Mouse (Mus musculus) liver, postnatal 0 days (tissue): ENCODE measurements around the gene Thsd7b. TPM values are rescaled to one million over a fixed set of nuclear protein-coding genes. Genes with fewer than 3 reads are reported as not detected.

Experiments used
- ATAC-seq: fragments of 200-750 bp; cut with Nextera tagmentation; 2 replicates; pipeline ENCODE4 v1.8.0; 2017; ENCODE audit warnings: mild to moderate bottlenecking, moderate library complexity
- DNase-seq: peaks from one replicate; pipeline ENCODE4 v3.0.0-alpha.2; 2016
- H3K27ac ChIP-seq: fragments of 300-500 bp; sonication (generic); 2 replicates; pipeline ENCODE4 v1.5.1; 2014; ENCODE audit warnings: antibody characterized with exemption, moderate library complexity, mild to moderate bottlenecking, low read depth
- H3K27me3 ChIP-seq: fragments of 300-500 bp; sonication (generic); 2 replicates; pipeline ENCODE4 v1.6.1; 2014; ENCODE audit warnings: low read length, control low read depth, mixed read lengths; ENCODE audit not compliant: insufficient read depth
- H3K36me3 ChIP-seq: fragments of 300-500 bp; sonication (generic); replicated peaks from 2 replicates; pipeline ENCODE4 v1.6.1; 2014; ENCODE audit warnings: mild to moderate bottlenecking, control low read depth, low read length, moderate library complexity, mixed read lengths; ENCODE audit not compliant: insufficient read depth
- H3K4me1 ChIP-seq: fragments of 300-500 bp; sonication (generic); 2 replicates; pipeline ENCODE4 v1.6.1; 2014; ENCODE audit warnings: antibody characterized with exemption, mild to moderate bottlenecking, control low read depth; ENCODE audit not compliant: insufficient read depth
- H3K4me2 ChIP-seq: fragments of 300-500 bp; sonication (generic); 2 replicates; pipeline ENCODE4 v1.6.1; 2014; ENCODE audit warnings: low read depth, mild to moderate bottlenecking, low read length, moderate library complexity, mixed read lengths
- H3K4me3 ChIP-seq: fragments of 300-500 bp; sonication (generic); 2 replicates; pipeline ENCODE4 v1.5.1; 2014; ENCODE audit warnings: low read depth, low read length
- H3K9ac ChIP-seq: fragments of 300-500 bp; sonication (generic); replicated peaks from 2 replicates; pipeline ENCODE4 v1.6.1; 2014; ENCODE audit warnings: mild to moderate bottlenecking, moderate library complexity
- H3K9me3 ChIP-seq: fragments of 300-500 bp; sonication (generic); 2 replicates; pipeline ENCODE4 v1.6.1; 2016; ENCODE audit warnings: mild to moderate bottlenecking, control low read depth, low read length, mixed read lengths
- CTCF ChIP-seq: sonication (generic); IDR thresholded peaks from 2 replicates; pipeline ENCODE4 v1.5.1; 2016; ENCODE audit warnings: antibody characterized with exemption, low read depth
- EP300 ChIP-seq: IDR thresholded peaks from 2 replicates; pipeline ENCODE4 v1.6.1; 2016; ENCODE audit warnings: antibody characterized with exemption, low read depth, mild to moderate bottlenecking
- WGBS: fragments of 180-500 bp; shearing (Covaris S2); extraction: QIAGEN DNeasy Blood & Tissue Kit; methylation state at CpG from one replicate; pipeline ENCODE4 v1.1.7; 2014; ENCODE audit not compliant: insufficient replicate concordance; 5-methylcytosine and 5-hydroxymethylcytosine counted together
- polyA plus RNA-seq: library from polyadenylated mRNA; unstranded; fragments of >200 nt; fragmentation: Nextera tagmentation; extraction: Ambion mirVana; gene quantifications from 2 replicates; pipeline ENCODE4 v1.2.1, GENCODE M21; 2015

Gene Thsd7b
- polyA plus RNA-seq, 1 experiment from 2014 or later = 0.09 TPM

DNA sequence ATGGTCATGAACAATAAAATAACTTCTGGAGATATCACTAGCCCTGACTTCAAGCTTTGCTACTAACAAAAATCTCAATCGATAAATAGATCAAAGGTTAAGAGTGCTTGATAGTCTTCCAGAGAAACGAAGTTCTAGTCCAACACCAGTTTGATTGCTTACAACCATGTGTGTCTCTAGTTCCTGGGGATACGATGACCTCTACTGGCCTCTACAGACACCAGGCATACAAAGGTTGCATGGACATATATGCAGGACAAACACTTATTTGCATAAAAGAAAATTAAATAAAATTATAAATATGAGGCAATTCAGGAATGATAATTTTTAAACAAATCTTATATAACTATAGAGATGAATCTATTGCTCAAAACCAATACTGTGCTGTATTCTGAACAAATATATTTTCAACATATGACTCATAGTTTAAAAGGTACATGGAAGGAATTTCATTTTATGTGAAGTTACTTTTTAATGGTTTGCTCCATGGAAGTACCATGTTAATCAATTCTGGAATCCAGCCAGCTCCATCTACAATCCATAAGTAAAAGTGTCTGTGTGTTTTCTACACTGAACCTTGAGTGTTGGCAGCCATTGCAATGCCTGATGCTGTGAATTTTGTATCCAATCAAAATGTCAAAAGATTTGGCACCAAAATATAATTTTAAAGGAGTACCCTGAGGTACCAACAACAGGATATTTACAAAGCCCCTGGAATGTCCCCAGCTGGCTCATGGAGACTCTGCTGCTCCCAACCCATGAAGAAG lies 793.3 kb downstream of the Thsd7b start:
- DNase-seq (no peak), ATAC-seq (no peak)
- no peak overlapping the region for H3K9ac ChIP-seq
- no peaks in the 10 kb centered on the region for H3K36me3 ChIP-seq
- H3K9me3 ChIP-seq = no peaks in the 10 kb centered on the region
- H3K27ac ChIP-seq = no peak overlapping the region
- no peaks in the 10 kb centered on the region for H3K27me3 ChIP-seq
- no peak overlapping the region for H3K4me3 ChIP-seq
- no peak for TF ChIP-seq EP300
- TF ChIP-seq CTCF = peak; percentile 32; the same call in 1 of the 2 replicates
- H3K4me1 ChIP-seq = no peaks in the 10 kb centered on the region
- 68% methylated on average over 3 of the region's 3 CpGs for WGBS
- no peak overlapping the region for H3K4me2 ChIP-seq

DNA sequence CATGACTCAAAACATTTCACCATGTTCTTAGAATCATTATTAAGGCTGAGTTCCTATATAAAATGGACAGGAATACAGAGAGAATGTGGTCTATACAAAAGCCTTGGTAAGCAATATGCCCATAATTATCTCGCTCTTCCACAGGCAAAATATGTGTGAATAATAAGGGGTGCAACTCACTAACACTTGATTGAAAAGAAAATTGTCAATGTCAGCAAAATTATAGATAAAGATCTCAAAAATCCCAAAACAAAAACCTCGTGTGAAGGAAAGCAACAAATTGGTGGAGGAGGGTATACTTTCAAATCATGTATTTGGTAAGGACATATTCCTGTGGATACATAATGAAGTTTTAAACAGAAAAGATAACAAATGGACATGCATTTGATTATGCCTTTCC lies 810.7 kb downstream of the Thsd7b start:
- WGBS = 55% methylated on average over 2 of the region's 2 CpGs

DNA sequence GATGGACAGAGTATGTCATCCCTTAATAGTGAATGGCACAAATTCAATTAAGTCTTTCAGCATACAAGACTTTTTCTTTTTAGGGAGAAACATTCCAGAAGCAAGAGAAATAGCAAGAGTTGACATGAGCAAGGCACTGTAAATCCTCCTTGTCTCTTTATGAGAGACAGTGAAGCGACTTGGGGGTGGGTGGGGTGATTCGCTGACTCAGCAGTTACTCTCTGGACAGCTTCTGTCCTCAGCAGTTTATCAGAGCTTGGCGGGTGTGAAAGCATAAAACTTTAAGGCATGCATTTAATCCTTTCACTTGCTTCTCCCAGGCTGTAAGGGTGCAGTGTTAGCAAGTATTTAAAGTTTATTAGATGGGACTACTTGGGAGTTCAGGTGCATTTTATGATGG lies 812.1 kb downstream of the Thsd7b start:
- TF ChIP-seq EP300 = no peak
- TF ChIP-seq CTCF = no peak
- no peak overlapping the region for H3K9ac ChIP-seq
- DNase-seq (no peak), ATAC-seq (no peak)
- no peak overlapping the region for H3K27ac ChIP-seq
- H3K4me1 ChIP-seq = no peaks in the 10 kb centered on the region
- no peaks in the 10 kb centered on the region for H3K27me3 ChIP-seq
- H3K9me3 ChIP-seq = no peaks in the 10 kb centered on the region
- H3K4me3 ChIP-seq = no peak overlapping the region
- H3K4me2 ChIP-seq = no peak overlapping the region
- 48% methylated on average over 3 of the region's 3 CpGs for WGBS
- H3K36me3 ChIP-seq = no peaks in the 10 kb centered on the region

More for the DNA sequence above, 810.7 kb downstream of the Thsd7b start:
- no peaks in the 10 kb centered on the region for H3K9me3 ChIP-seq
- H3K27me3 ChIP-seq = no peaks in the 10 kb centered on the region
- H3K36me3 ChIP-seq = no peaks in the 10 kb centered on the region
- H3K27ac ChIP-seq = no peak overlapping the region
- H3K4me2 ChIP-seq = no peak overlapping the region
- DNase-seq = no peak
- no peak overlapping the region for H3K4me3 ChIP-seq
- ATAC-seq = no peak
- no peaks in the 10 kb centered on the region for H3K4me1 ChIP-seq
- TF ChIP-seq EP300 = no peak
- TF ChIP-seq CTCF = no peak
- no peak overlapping the region for H3K9ac ChIP-seq

DNA sequence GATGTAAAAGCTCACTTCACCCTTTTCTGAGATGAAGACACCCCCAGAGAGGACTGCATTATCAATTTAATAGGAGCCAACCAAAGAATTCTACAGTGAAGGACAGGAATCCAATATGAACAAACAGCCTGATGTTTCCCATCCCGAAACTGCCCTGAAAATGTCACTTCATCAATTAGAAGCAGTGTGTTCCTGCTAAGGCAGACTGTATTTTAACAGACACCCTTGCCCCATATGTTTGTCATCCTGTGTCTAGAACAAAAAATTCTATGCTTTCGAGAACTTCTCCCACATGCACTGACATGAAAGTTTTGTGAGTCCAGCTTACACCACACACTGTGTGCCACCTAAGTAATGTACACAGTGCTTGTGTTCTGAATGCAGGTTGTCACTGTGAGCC lies 812.8 kb downstream of the Thsd7b start:
- ATAC-seq (no peak), DNase-seq (no peak)
- no peaks in the 10 kb centered on the region for H3K4me1 ChIP-seq
- TF ChIP-seq EP300 (no peak), CTCF (no peak)
- H3K9me3 ChIP-seq = no peaks in the 10 kb centered on the region
- 69% methylated on average over 2 of the region's 2 CpGs for WGBS
- no peak overlapping the region for H3K4me3 ChIP-seq
- no peaks in the 10 kb centered on the region for H3K36me3 ChIP-seq
- H3K4me2 ChIP-seq = no peak overlapping the region
- no peaks in the 10 kb centered on the region for H3K27me3 ChIP-seq
- no peak overlapping the region for H3K27ac ChIP-seq
- H3K9ac ChIP-seq = no peak overlapping the region

DNA sequence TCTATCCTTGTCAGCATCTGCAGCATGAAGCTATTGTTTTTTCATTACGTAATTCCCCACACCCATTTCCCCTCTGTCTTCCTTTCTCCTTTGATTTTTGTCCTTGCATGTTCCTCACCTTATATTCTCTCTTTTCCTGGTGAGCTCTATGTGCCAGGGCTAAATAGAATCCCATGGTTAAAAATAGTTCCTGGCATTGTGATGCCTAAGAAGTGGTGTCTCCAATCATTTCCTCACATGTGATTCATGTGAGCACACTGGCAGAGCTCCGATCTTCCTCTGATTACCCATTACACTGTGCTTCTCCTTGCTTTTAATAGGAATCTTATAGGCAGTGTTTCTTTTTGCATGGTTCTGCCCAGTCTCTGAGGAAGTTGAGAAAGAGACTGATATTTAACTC lies 826.1 kb downstream of the Thsd7b start:
- no peak for ATAC-seq
- TF ChIP-seq CTCF (no peak), EP300 (no peak)
- Histone ChIP-seq H3K4me2 (no peak overlapping the region), H3K27ac (no peak overlapping the region), H3K4me3 (no peak overlapping the region), H3K9ac (no peak overlapping the region), H3K9me3 (no peaks in the 10 kb centered on the region), H3K4me1 (no peaks in the 10 kb centered on the region), H3K27me3 (no peaks in the 10 kb centered on the region), H3K36me3 (no peaks in the 10 kb centered on the region)
- WGBS = 59% methylated on average over 2 of the region's 2 CpGs
- DNase-seq = no peak

DNA sequence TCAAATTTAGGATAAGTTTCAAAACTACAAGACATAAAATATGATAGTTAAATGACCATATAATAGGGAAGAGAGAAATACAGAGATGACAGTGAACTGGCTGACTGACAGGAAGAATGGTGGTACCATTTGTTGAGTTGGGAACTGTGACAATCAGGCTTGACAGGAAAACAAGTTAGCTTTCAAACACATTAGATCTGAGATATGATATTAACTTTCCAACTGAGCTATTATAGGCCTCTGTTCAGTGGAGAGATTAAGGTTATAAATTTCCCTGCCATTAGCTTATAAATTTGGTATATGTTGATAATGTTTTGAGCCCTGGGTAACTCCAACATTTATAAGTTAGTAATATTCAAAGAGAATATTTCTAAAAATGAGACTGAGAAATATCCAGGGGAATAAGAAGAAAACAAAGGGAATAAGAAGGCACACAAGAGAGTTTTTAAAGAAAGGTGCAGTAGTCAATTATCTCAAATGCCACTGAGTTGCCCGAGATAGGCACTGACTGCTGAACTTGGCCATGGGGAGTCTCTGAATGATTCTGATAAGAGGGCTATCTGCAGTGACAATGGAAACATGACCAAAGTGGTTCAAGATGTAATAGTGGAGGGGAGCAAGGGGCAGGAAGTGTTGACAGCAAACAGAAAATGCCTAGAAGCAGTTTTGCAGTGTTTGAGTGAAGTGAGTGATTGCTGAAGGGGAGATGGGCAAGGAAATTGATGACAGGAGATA lies 839.6 kb downstream of the Thsd7b start:
- DNase-seq (no peak), ATAC-seq (peak; percentile 68)
- Histone ChIP-seq H3K36me3 (no peaks in the 10 kb centered on the region), H3K4me2 (no peak overlapping the region), H3K9me3 (no peaks in the 10 kb centered on the region), H3K9ac (no peak overlapping the region), H3K27me3 (no peaks in the 10 kb centered on the region), H3K4me3 (no peak overlapping the region), H3K27ac (no peak overlapping the region), H3K4me1 (no peaks in the 10 kb centered on the region)
- TF ChIP-seq CTCF = no peak
- TF ChIP-seq EP300 = peak; percentile 94
- WGBS = 59% methylated on average over 1 of the region's 1 CpGs
